Mouse (Mus musculus): ENCODE measurements around the gene Apba3.

Apba3 gene

GRCm38 (mm10) chr10:81290698-81291460, 24.1 kb downstream of the Apba3 start:
- no peak for DNase-seq (ENCODE audit: low spot score in 2 of 2)

GRCm38 (mm10) chr10:81291511-81292104, 24.8 kb downstream of the Apba3 start, which contains the start of gene Tjp3:
Gene Tjp3 (minus strand): TSS chr10:81291581.
- no peak for DNase-seq (ENCODE audit: low spot score in 2 of 2)

GRCm38 (mm10) chr10:81292554-81293333, 26.0 kb downstream of the Apba3 start, which contains the start of gene Pip5k1c:
Gene Pip5k1c (plus strand): TSS chr10:81292963.
- peak; percentile 100 for DNase-seq (ENCODE audit: low spot score in 2 of 2)

GRCm38 (mm10) chr10:81293334-81294030, 26.7 kb downstream of the Apba3 start:
- no peak for DNase-seq (ENCODE audit: low spot score in 2 of 2)

- no peak for DNase-seq (ENCODE audit: low spot score in 2 of 2)
Observed at GRCm38 (mm10) chr10:81294442-81294841, 27.7 kb downstream of the Apba3 start.

GRCm38 (mm10) chr10:81295185-81295584, 28.4 kb downstream of the Apba3 start:
- DNase-seq (ENCODE audit: low spot score in 2 of 2), result no peak

GRCm38 (mm10) chr10:81297246-81297645, 30.5 kb downstream of the Apba3 start:
- no peak for DNase-seq (ENCODE audit: low spot score in 2 of 2)

GRCm38 (mm10) chr10:81297845-81298244, 31.1 kb downstream of the Apba3 start:
- no peak for DNase-seq (ENCODE audit: low spot score in 2 of 2)

- DNase-seq (ENCODE audit: low spot score in 2 of 2), result peak in 1 of 2 experiments; percentile 83
Observed at GRCm38 (mm10) chr10:81298369-81299100, 31.8 kb downstream of the Apba3 start.

GRCm38 (mm10) chr10:81299585-81300351, 33.0 kb downstream of the Apba3 start:
- DNase-seq (ENCODE audit: low spot score in 2 of 2), result no peak

GRCm38 (mm10) chr10:81300352-81300907, 33.7 kb downstream of the Apba3 start:
- DNase-seq (ENCODE audit: low spot score in 2 of 2), result no peak

- no peak for DNase-seq (ENCODE audit: low spot score in 2 of 2)
Observed at GRCm38 (mm10) chr10:81301321-81301720, 34.6 kb downstream of the Apba3 start.

- no peak for DNase-seq (ENCODE audit: low spot score in 2 of 2)
Observed at GRCm38 (mm10) chr10:81302288-81302687, 35.5 kb downstream of the Apba3 start.

- peak in 1 of 2 experiments; percentile 81 for DNase-seq (ENCODE audit: low spot score in 2 of 2)
Observed at GRCm38 (mm10) chr10:81302781-81303218, 36.0 kb downstream of the Apba3 start.

GRCm38 (mm10) chr10:81303258-81303657, 36.5 kb downstream of the Apba3 start:
- no peak for DNase-seq (ENCODE audit: low spot score in 2 of 2)

- DNase-seq (ENCODE audit: low spot score in 2 of 2), result no peak
Observed at GRCm38 (mm10) chr10:81303761-81304160, 37.0 kb downstream of the Apba3 start.

- DNase-seq (ENCODE audit: low spot score in 2 of 2), result no peak
Observed at GRCm38 (mm10) chr10:81304597-81305238, 38.0 kb downstream of the Apba3 start.

- DNase-seq (ENCODE audit: low spot score in 2 of 2), result no peak
Observed at GRCm38 (mm10) chr10:81305663-81306062, 38.9 kb downstream of the Apba3 start.

GRCm38 (mm10) chr10:81306173-81306668, 39.5 kb downstream of the Apba3 start:
- no peak for DNase-seq (ENCODE audit: low spot score in 2 of 2)
